Mouse (Mus musculus) intestine, embryonic 14.5 days (tissue): ENCODE data around the gene Crispld2. TPM values are rescaled to one million over a fixed set of nuclear protein-coding genes. Genes with fewer than 3 reads are reported as not detected.
A peak's percentile ranks its signal among the peaks of the same experiment; 100 is the strongest.

ENCODE experiments used
- ATAC-seq: fragments of 200-750 bp; cut with Nextera tagmentation; replicated peaks from 2 replicates; pipeline ENCODE4 v1.8.0; 2017; ENCODE audit warnings: low read depth, moderate number of reproducible peaks, moderate TSS enrichment, moderate library complexity; ENCODE audit not compliant: low FRiP score, low TSS enrichment
- DNase-seq: peaks from one replicate; pipeline ENCODE4 v3.0.0-alpha.2; 2018; ENCODE audit warnings: low spot score
- H3K27ac ChIP-seq: fragments of 300-500 bp; sonication (generic); 2 replicates; pipeline ENCODE4 v1.5.1; 2014; ENCODE audit warnings: low read depth, mild to moderate bottlenecking, control low read depth
- H3K27me3 ChIP-seq: fragments of 300-500 bp; sonication (generic); replicated peaks from 2 replicates; pipeline ENCODE4 v1.6.1; 2014; ENCODE audit warnings: low read length, control low read depth; ENCODE audit not compliant: control insufficient read depth, insufficient read depth
- H3K36me3 ChIP-seq: fragments of 300-500 bp; sonication (generic); 2 replicates; pipeline ENCODE4 v1.6.1; 2014; ENCODE audit warnings: low read length, control low read depth; ENCODE audit not compliant: control insufficient read depth, insufficient read depth
- H3K4me1 ChIP-seq: fragments of 300-500 bp; sonication (generic); replicated peaks from 2 replicates; pipeline ENCODE4 v1.6.1; 2014; ENCODE audit warnings: low read length, control low read depth, mixed read lengths; ENCODE audit not compliant: control insufficient read depth, insufficient read depth
- H3K4me2 ChIP-seq: fragments of 300-500 bp; sonication (generic); 2 replicates; pipeline ENCODE4 v1.6.1; 2014; ENCODE audit warnings: low read length
- H3K4me3 ChIP-seq: fragments of 300-500 bp; sonication (generic); 2 replicates; pipeline ENCODE4 v1.5.1; 2014; ENCODE audit warnings: low read depth, low read length, control low read depth, mixed read lengths
- H3K9ac ChIP-seq: fragments of 300-500 bp; sonication (generic); 2 replicates; pipeline ENCODE4 v1.6.1; 2014; ENCODE audit warnings: mild to moderate bottlenecking, low read length
- H3K9me3 ChIP-seq: fragments of 300-500 bp; sonication (generic); 2 replicates; pipeline ENCODE4 v1.6.1; 2016; ENCODE audit warnings: low read length, control low read depth; ENCODE audit not compliant: control insufficient read depth
- WGBS: fragments of 180-500 bp; shearing (Covaris S2); extraction: QIAGEN DNeasy Blood & Tissue Kit; methylation state at CpG from one replicate; pipeline ENCODE4 v1.1.7; 2014; 5-methylcytosine and 5-hydroxymethylcytosine counted together
- polyA plus RNA-seq: library from polyadenylated mRNA; unstranded; fragments of >200 nt; fragmentation: Nextera tagmentation; extraction: Ambion mirVana; gene quantifications from 2 replicates; pipeline ENCODE4 v1.2.1, GENCODE M21; 2014

The Crispld2 gene
- polyA plus RNA-seq, 1 experiment from 2014 or later = 18.0 TPM

DNA sequence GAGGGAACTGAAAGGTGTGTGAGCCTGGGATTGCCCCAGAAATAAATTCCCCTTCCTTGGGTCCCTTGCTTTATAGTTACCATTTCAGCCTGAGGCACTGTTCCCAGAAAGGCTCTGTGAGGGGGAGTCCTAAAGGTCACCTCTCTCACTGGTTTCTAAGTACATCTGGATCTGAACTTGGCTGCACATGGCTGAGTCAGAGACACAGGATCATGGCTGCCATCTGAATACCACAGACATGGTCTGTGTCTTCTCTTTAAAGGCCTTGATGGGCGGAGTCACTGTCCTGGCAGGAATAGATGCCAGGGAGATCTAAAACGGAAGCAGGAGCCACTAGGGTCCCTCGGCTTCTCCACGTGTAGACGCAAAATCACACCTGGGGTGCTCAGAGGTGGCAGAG, 38.2 kb downstream of the Crispld2 start:
- Histone ChIP-seq H3K4me1 (no peaks in the 10 kb centered on the region), H3K9me3 (no peaks in the 10 kb centered on the region), H3K4me2 (no peak overlapping the region), H3K9ac (no peak overlapping the region), H3K4me3 (no peak overlapping the region), H3K27me3 (no peaks in the 10 kb centered on the region), H3K27ac (no peak overlapping the region), H3K36me3 (peaks cover 17% of the 10 kb centered on the region)
- 68% methylated on average over 5 of the region's 5 CpGs for WGBS
- no peak for DNase-seq
- no peak for ATAC-seq

GRCm38 (mm10) chr8:120032549-120033208, 40.4 kb downstream of the Crispld2 start:
- H3K27ac ChIP-seq = no peak overlapping the region
- no peak for ATAC-seq
- H3K4me3 ChIP-seq = no peak overlapping the region
- H3K27me3 ChIP-seq = no peaks in the 10 kb centered on the region
- H3K4me1 ChIP-seq = no peaks in the 10 kb centered on the region; the same call in 1 of the 2 replicates
- H3K4me2 ChIP-seq = no peak overlapping the region
- peaks cover 12% of the 10 kb centered on the region for H3K36me3 ChIP-seq
- no peak for DNase-seq
- no peak overlapping the region for H3K9ac ChIP-seq
- H3K9me3 ChIP-seq = no peaks in the 10 kb centered on the region
- WGBS = 92% methylated on average over 5 of the region's 5 CpGs

GRCm38 (mm10) chr8:120034471-120034870, 42.2 kb downstream of the Crispld2 start:
- no peak overlapping the region for H3K4me3 ChIP-seq
- H3K36me3 ChIP-seq = peaks cover 12% of the 10 kb centered on the region
- no peak overlapping the region for H3K9ac ChIP-seq
- no peaks in the 10 kb centered on the region for H3K9me3 ChIP-seq
- H3K27me3 ChIP-seq = no peaks in the 10 kb centered on the region
- DNase-seq (no peak), ATAC-seq (no peak)
- H3K4me2 ChIP-seq = no peak overlapping the region
- H3K4me1 ChIP-seq = no peaks in the 10 kb centered on the region; the same call in 1 of the 2 replicates
- 62% methylated on average over 6 of the region's 6 CpGs for WGBS
- no peak overlapping the region for H3K27ac ChIP-seq

DNA sequence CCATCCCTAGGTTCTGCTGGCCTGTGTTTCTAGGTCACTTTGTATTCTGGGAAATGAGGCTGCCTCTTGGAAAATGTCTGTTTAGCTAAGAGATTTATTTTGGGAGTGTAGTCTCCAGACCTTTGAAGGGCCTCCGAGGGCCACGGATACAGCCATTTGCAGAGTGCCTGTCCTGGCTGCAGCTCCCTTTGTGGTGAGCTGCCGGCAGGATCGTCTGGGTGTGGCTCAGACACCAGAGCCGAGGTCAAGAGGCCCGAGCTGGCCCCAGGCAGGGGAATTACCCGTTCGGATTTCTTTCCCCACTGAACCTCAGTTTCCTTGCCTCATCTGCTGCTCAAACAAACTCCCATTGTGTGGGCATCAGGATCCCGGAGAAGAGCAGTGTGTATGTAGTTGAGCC, 43.9 kb downstream of the Crispld2 start:
- no peak overlapping the region for H3K9ac ChIP-seq
- peaks cover 11% of the 10 kb centered on the region for H3K36me3 ChIP-seq
- no peak overlapping the region for H3K4me3 ChIP-seq
- no peak for ATAC-seq
- 10% methylated on average over 9 of the region's 9 CpGs for WGBS
- no peak overlapping the region for H3K4me2 ChIP-seq
- H3K27ac ChIP-seq = no peak overlapping the region
- DNase-seq = peak; percentile 60
- H3K9me3 ChIP-seq = no peaks in the 10 kb centered on the region
- H3K27me3 ChIP-seq = no peaks in the 10 kb centered on the region
- no peaks in the 10 kb centered on the region; the same call in 1 of the 2 replicates for H3K4me1 ChIP-seq

DNA sequence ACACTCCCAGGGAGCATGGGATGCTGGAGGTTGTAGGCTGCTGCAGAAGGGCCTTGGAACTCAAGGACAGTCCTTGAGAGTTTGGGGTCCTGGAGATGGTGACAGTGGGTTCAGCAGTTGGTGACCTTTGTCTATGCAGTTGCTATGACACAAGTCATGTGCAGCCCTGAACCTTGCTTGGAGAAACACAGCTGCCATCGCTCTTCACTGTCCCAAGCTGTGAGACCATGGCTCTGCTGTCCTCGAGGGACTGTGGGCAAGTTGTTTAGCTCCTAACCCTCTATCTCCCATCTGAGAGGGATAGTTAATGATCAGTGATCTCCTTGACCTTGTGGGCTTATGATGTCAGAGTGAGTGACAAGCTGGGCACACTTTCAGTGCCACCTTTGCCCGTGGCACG, 44.3 kb downstream of the Crispld2 start:
- no peaks in the 10 kb centered on the region; the same call in 1 of the 2 replicates for H3K4me1 ChIP-seq

GRCm38 (mm10) chr8:120037199-120037598, 45.0 kb downstream of the Crispld2 start:
- no peak for DNase-seq

More for the DNA sequence above, 44.3 kb downstream of the Crispld2 start:
- WGBS = 76% methylated on average over 4 of the region's 4 CpGs
- no peaks in the 10 kb centered on the region for H3K27me3 ChIP-seq
- no peaks in the 10 kb centered on the region for H3K9me3 ChIP-seq
- peaks cover 14% of the 10 kb centered on the region for H3K36me3 ChIP-seq
- H3K4me2 ChIP-seq = no peak overlapping the region
- H3K9ac ChIP-seq = no peak overlapping the region
- H3K27ac ChIP-seq = no peak overlapping the region
- H3K4me3 ChIP-seq = no peak overlapping the region
- ATAC-seq (no peak), DNase-seq (no peak)

GRCm38 (mm10) chr8:120037611-120038010, 45.4 kb downstream of the Crispld2 start:
- Histone ChIP-seq H3K4me1 (no peaks in the 10 kb centered on the region; the same call in 1 of the 2 replicates), H3K27ac (no peak overlapping the region), H3K9ac (no peak overlapping the region), H3K27me3 (no peaks in the 10 kb centered on the region), H3K9me3 (no peaks in the 10 kb centered on the region), H3K36me3 (peaks cover 12% of the 10 kb centered on the region; the same call in 1 of the 2 replicates), H3K4me3 (no peak overlapping the region), H3K4me2 (no peak overlapping the region)
- 82% methylated on average over 8 of the region's 8 CpGs for WGBS
- DNase-seq = no peak
- no peak for ATAC-seq

More at GRCm38 (mm10) chr8:120037199-120037598, 45.0 kb downstream of the Crispld2 start:
- no peak overlapping the region for H3K27ac ChIP-seq
- ATAC-seq = no peak
- peaks cover 12% of the 10 kb centered on the region; the same call in 1 of the 2 replicates for H3K36me3 ChIP-seq
- no peaks in the 10 kb centered on the region for H3K27me3 ChIP-seq
- no peak overlapping the region for H3K9ac ChIP-seq
- H3K9me3 ChIP-seq = no peaks in the 10 kb centered on the region
- H3K4me1 ChIP-seq = no peaks in the 10 kb centered on the region; the same call in 1 of the 2 replicates
- 57% methylated on average over 15 of the region's 15 CpGs for WGBS
- no peak overlapping the region for H3K4me3 ChIP-seq
- H3K4me2 ChIP-seq = no peak overlapping the region

DNA sequence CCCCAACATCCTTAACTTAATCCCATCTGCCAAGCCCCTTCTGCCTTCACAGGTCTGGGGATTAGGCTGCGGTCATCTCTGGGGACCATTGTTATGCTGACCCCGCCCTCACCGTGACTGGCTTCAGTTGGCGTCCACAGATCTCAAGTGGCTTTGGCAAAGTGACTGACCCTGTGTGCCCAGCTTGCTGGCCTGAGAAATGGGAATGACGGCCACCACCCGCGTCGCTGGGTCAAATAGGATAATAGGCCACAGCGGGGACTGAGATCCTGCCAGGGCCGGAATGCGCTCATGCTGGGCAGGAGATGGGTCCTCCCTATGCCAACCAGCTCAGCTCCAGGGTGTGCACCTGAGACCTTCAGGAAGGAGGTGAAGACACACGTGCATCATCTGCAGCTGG, 46.5 kb downstream of the Crispld2 start:
- no peaks in the 10 kb centered on the region for H3K9me3 ChIP-seq
- H3K4me1 ChIP-seq = no peaks in the 10 kb centered on the region; the same call in 1 of the 2 replicates
- H3K27me3 ChIP-seq = no peaks in the 10 kb centered on the region
- ATAC-seq (no peak), DNase-seq (no peak)
- H3K9ac ChIP-seq = no peak overlapping the region
- H3K36me3 ChIP-seq = peaks cover 12% of the 10 kb centered on the region; the same call in 1 of the 2 replicates
- no peak overlapping the region for H3K27ac ChIP-seq
- WGBS = 92% methylated on average over 12 of the region's 12 CpGs
- H3K4me2 ChIP-seq = no peak overlapping the region
- no peak overlapping the region for H3K4me3 ChIP-seq
